Mouse (Mus musculus) hindbrain, postnatal 0 days (tissue): ENCODE results near the gene Coa5. TPM values are rescaled to one million over a fixed set of nuclear protein-coding genes. Genes with fewer than 3 reads are reported as not detected.

Experiments used
- ATAC-seq: fragments of 200-750 bp; cut with Nextera tagmentation; 2 replicates; pipeline ENCODE4 v1.8.0; 2017; ENCODE audit warnings: mild to moderate bottlenecking, moderate TSS enrichment, moderate library complexity
- DNase-seq: peaks from one replicate; pipeline ENCODE4 v3.0.0-alpha.2; 2015; ENCODE audit warnings: low spot score
- H3K27ac ChIP-seq: fragments of 300-500 bp; sonication (generic); 2 replicates; pipeline ENCODE4 v1.5.1; 2014; ENCODE audit warnings: mild to moderate bottlenecking
- H3K27me3 ChIP-seq: fragments of 300-500 bp; sonication (generic); 2 replicates; pipeline ENCODE4 v1.6.1; 2014; ENCODE audit warnings: low read length, mixed read lengths; ENCODE audit not compliant: insufficient read depth
- H3K36me3 ChIP-seq: fragments of 300-500 bp; sonication (generic); 2 replicates; pipeline ENCODE4 v1.6.1; 2014; ENCODE audit warnings: low read length, mixed read lengths; ENCODE audit not compliant: insufficient read depth
- H3K4me1 ChIP-seq: fragments of 300-500 bp; sonication (generic); 2 replicates; pipeline ENCODE4 v1.6.1; 2014; ENCODE audit warnings: antibody characterized with exemption, low read length, mixed read lengths; ENCODE audit not compliant: insufficient read depth
- H3K4me2 ChIP-seq: fragments of 300-500 bp; sonication (generic); 2 replicates; pipeline ENCODE4 v1.6.1; 2014; ENCODE audit warnings: low read depth, mild to moderate bottlenecking, low read length, moderate library complexity, mixed read lengths
- H3K4me3 ChIP-seq: fragments of 300-500 bp; sonication (generic); 2 replicates; pipeline ENCODE4 v1.5.1; 2014; ENCODE audit warnings: low read length
- H3K9ac ChIP-seq: fragments of 300-500 bp; sonication (generic); replicated peaks from 2 replicates; pipeline ENCODE4 v1.6.1; 2014; ENCODE audit warnings: mild to moderate bottlenecking, low read length, moderate library complexity, mixed read lengths
- H3K9me3 ChIP-seq: fragments of 300-500 bp; sonication (generic); 2 replicates; pipeline ENCODE4 v1.6.1; 2016; ENCODE audit warnings: low read length, mixed read lengths
- CTCF ChIP-seq: IDR thresholded peaks from 2 replicates; pipeline ENCODE4 v1.5.1; 2016; ENCODE audit warnings: antibody characterized with exemption, control low read depth, low read depth
- WGBS: fragments of 180-500 bp; shearing (Covaris S2); extraction: QIAGEN DNeasy Blood & Tissue Kit; methylation state at CpG from one replicate; pipeline ENCODE4 v1.1.7; 2014; 5-methylcytosine and 5-hydroxymethylcytosine counted together
- polyA plus RNA-seq: library from polyadenylated mRNA; unstranded; fragments of >200 nt; fragmentation: Nextera tagmentation; extraction: Ambion mirVana; gene quantifications from 2 replicates; pipeline ENCODE4 v1.2.1, GENCODE M21; 2015
- total RNA-seq: library from RNA; depleted of rRNA; stranded (reverse); fragments of >200 nt; gene quantifications from 2 replicates; pipeline ENCODE4 v1.2.3, GENCODE M21; 2014; rRNA removed

The Coa5 gene
- total and polyA plus RNA-seq, 2 experiments from 2014 or later, result 43.7 to 44.4 TPM

GRCm38 (mm10) chr1:37376751-37377150, 53.2 kb downstream of the Coa5 start:
- Histone ChIP-seq H3K27me3 (no peaks in the 10 kb centered on the region), H3K27ac (no peak overlapping the region), H3K9ac (no peak overlapping the region), H3K4me1 (no peaks in the 10 kb centered on the region), H3K36me3 (peaks cover 38% of the 10 kb centered on the region), H3K4me2 (no peak overlapping the region), H3K9me3 (no peaks in the 10 kb centered on the region), H3K4me3 (no peak overlapping the region)
- TF ChIP-seq CTCF, result no peak
- ATAC-seq (no peak), DNase-seq (no peak)
- 78% methylated on average over 2 of the region's 2 CpGs for whole genome bisulfite sequencing

GRCm38 (mm10) chr1:37376177-37376576, 53.7 kb downstream of the Coa5 start:
- ATAC-seq (no peak), DNase-seq (no peak)
- Histone ChIP-seq H3K27ac (no peak overlapping the region), H3K4me1 (no peaks in the 10 kb centered on the region), H3K4me3 (no peak overlapping the region), H3K4me2 (no peak overlapping the region), H3K9ac (no peak overlapping the region), H3K36me3 (peaks cover 44% of the 10 kb centered on the region), H3K27me3 (no peaks in the 10 kb centered on the region), H3K9me3 (no peaks in the 10 kb centered on the region)
- WGBS, result 90% methylated on average over 8 of the region's 8 CpGs
- TF ChIP-seq CTCF, result no peak

- Histone ChIP-seq H3K4me2 (no peak overlapping the region), H3K27me3 (no peaks in the 10 kb centered on the region), H3K9ac (no peak overlapping the region), H3K36me3 (peaks cover 57% of the 10 kb centered on the region), H3K4me3 (no peak overlapping the region), H3K27ac (no peak overlapping the region), H3K9me3 (no peaks in the 10 kb centered on the region), H3K4me1 (no peaks in the 10 kb centered on the region)
- 90% methylated on average over 7 of the region's 7 CpGs for WGBS
- TF ChIP-seq CTCF, result no peak
- ATAC-seq (no peak), DNase-seq (no peak)
Observed at GRCm38 (mm10) chr1:37368768-37369385, 61.0 kb downstream of the Coa5 start.

GRCm38 (mm10) chr1:37368125-37368524, 61.8 kb downstream of the Coa5 start:
- no peak overlapping the region for H3K9ac ChIP-seq
- TF ChIP-seq CTCF, result no peak
- no peaks in the 10 kb centered on the region for H3K4me1 ChIP-seq
- H3K27ac ChIP-seq, result no peak overlapping the region
- no peak overlapping the region for H3K4me3 ChIP-seq
- DNase-seq (no peak), ATAC-seq (no peak)
- H3K27me3 ChIP-seq, result no peaks in the 10 kb centered on the region
- WGBS, result 92% methylated on average over 10 of the region's 10 CpGs
- no peaks in the 10 kb centered on the region for H3K9me3 ChIP-seq
- H3K36me3 ChIP-seq, result peaks cover 58% of the 10 kb centered on the region
- H3K4me2 ChIP-seq, result no peak overlapping the region

Other genes with a start within 250 kb of the Coa5 start
- gene Cnga3, start 215.7 kb downstream of the Coa5 start, total RNA-seq, result 3.0 TPM in 1 of 2 replicates, not detected in the other
- gene Cnga3, start 215.7 kb downstream of the Coa5 start, polyA plus RNA-seq, result 0.10 and 0.13 TPM in 2 replicates
- gene Inpp4a, start 130.2 kb downstream of the Coa5 start, total RNA-seq, result 45.3 and 53.6 TPM in 2 replicates
- gene Inpp4a, start 130.2 kb downstream of the Coa5 start, polyA plus RNA-seq, result 82.5 and 83.7 TPM in 2 replicates
- 63.4 and 70.8 TPM in 2 replicates for gene Unc50, start within 50 bp of the Coa5 start, total RNA-seq
- 135 and 138 TPM in 2 replicates for gene Unc50, start within 50 bp of the Coa5 start, polyA plus RNA-seq
- gene Mgat4a, start 110.9 kb upstream of the Coa5 start, total RNA-seq, result 16.4 and 20.0 TPM in 2 replicates
- gene Mgat4a, start 110.9 kb upstream of the Coa5 start, polyA plus RNA-seq, result 7.8 and 10.5 TPM in 2 replicates